Mouse (Mus musculus) gastrocnemius, adult 8-10 months (tissue): ENCODE data around the gene Pole. TPM values are rescaled to one million over a fixed set of nuclear protein-coding genes. Genes with fewer than 3 reads are reported as not detected.

Source experiments
- DNase-seq, 2 experiments: peaks; one replicate each; pipeline ENCODE4 v3.0.0; 2022; ENCODE audit warnings: low spot score in 2 of 2
- total RNA-seq, 4 experiments: library from RNA; stranded (reverse); gene quantifications; 2 replicates each; pipeline ENCODE4 v1.2.4; 2022

Pole gene
- total RNA-seq, 4 experiments from 2014 or later = 0.99 to 2.5 (median 1.5) TPM

GRCm38 (mm10) chr5:110342648-110343284 lies 56.7 kb downstream of the Pole start, which contains the start of gene P2rx2:
TSS of gene P2rx2 (minus strand) at chr5:110343212.
- DNase-seq = no peak

GRCm38 (mm10) chr5:110344524-110344923 lies 58.4 kb downstream of the Pole start, which contains the start of gene Lrcol1:
TSS of gene Lrcol1 (plus strand) at chr5:110344730.
- no peak for DNase-seq

- DNase-seq = no peak
Observed at GRCm38 (mm10) chr5:110345553-110345952, 59.4 kb downstream of the Pole start.

- DNase-seq = no peak
Observed at GRCm38 (mm10) chr5:110347006-110347405, 60.9 kb downstream of the Pole start.

- DNase-seq = no peak
Observed at GRCm38 (mm10) chr5:110354716-110355115, 68.6 kb downstream of the Pole start.

- DNase-seq = peak; percentile 36 to 56
Observed at GRCm38 (mm10) chr5:110357531-110358179, 71.5 kb downstream of the Pole start.

GRCm38 (mm10) chr5:110361465-110361864 lies 75.4 kb downstream of the Pole start:
- DNase-seq = no peak

GRCm38 (mm10) chr5:110362813-110363178 lies 76.7 kb downstream of the Pole start:
- DNase-seq = no peak

- peak; percentile 58 to 75 for DNase-seq
Observed at GRCm38 (mm10) chr5:110363179-110363821, 77.2 kb downstream of the Pole start.

GRCm38 (mm10) chr5:110363822-110364545 lies 77.9 kb downstream of the Pole start:
- DNase-seq = no peak

- DNase-seq = peak; percentile 48 to 53
Observed at GRCm38 (mm10) chr5:110376802-110377433, 90.8 kb downstream of the Pole start.

- no peak for DNase-seq
Observed at GRCm38 (mm10) chr5:110378181-110378583, 92.1 kb downstream of the Pole start.

GRCm38 (mm10) chr5:110379086-110379485 lies 93.0 kb downstream of the Pole start:
- no peak for DNase-seq

- DNase-seq = no peak
Observed at GRCm38 (mm10) chr5:110379823-110380222, 93.7 kb downstream of the Pole start.

- DNase-seq = no peak
Observed at GRCm38 (mm10) chr5:110384491-110384890, 98.4 kb downstream of the Pole start.

GRCm38 (mm10) chr5:110385263-110385662 lies 99.2 kb downstream of the Pole start:
- no peak for DNase-seq

- DNase-seq = peak; percentile 37 to 41
Observed at GRCm38 (mm10) chr5:110386371-110387330, 100.5 kb downstream of the Pole start.
